Mouse (Mus musculus): ENCODE results near the gene Cfap57. TPM values are rescaled to one million over a fixed set of nuclear protein-coding genes. Genes with fewer than 3 reads are reported as not detected.
"Not testable (repeated sequence)": the region's sequence is repeated elsewhere in the genome, so short reads cannot be mapped to it uniquely, and the experiment has no call there.

Gene Cfap57
- polyA plus RNA-seq, 1 experiment from 2014 or later: 1.5 TPM

- no peak for ATAC-seq (replicated peaks; ENCODE audit: insufficient number of reproducible peaks, low FRiP score, low TSS enrichment)
- H3K36me3 ChIP-seq (ENCODE audit: control insufficient read depth, insufficient read depth, low read length): no peaks in the 10 kb centered on the region
- peaks cover 4% of the 10 kb centered on the region; the same call in 1 of the 2 replicates for H3K27me3 ChIP-seq (ENCODE audit: control insufficient read depth, insufficient read depth, low read length)
- no peak overlapping the region for H3K4me3 ChIP-seq (ENCODE audit: low read depth, low read length)
- 76% methylated on average over 7 of the region's 7 CpGs for WGBS (ENCODE audit: insufficient replicate concordance)
- no peaks in the 10 kb centered on the region for H3K9me3 ChIP-seq (replicated peaks; ENCODE audit: control insufficient read depth, low read length)
- H3K4me1 ChIP-seq (ENCODE audit: control insufficient read depth, insufficient read depth, low read length): no peaks in the 10 kb centered on the region
- no peak overlapping the region for H3K9ac ChIP-seq (ENCODE audit: low read depth, low read length)
- H3K27ac ChIP-seq (ENCODE audit: low read depth, low read length): no peak overlapping the region
- H3K4me2 ChIP-seq: no peak overlapping the region
Observed at GRCm38 (mm10) chr4:118522248-118522647, 98.3 kb downstream of the Cfap57 start.

GRCm38 (mm10) chr4:118518208-118518607 lies 102.4 kb downstream of the Cfap57 start:
- ATAC-seq (replicated peaks; ENCODE audit: insufficient number of reproducible peaks, low FRiP score, low TSS enrichment): no peak
- no peak overlapping the region for H3K27ac ChIP-seq (ENCODE audit: low read depth, low read length)
- no peak overlapping the region for H3K9ac ChIP-seq (ENCODE audit: low read depth, low read length)
- H3K9me3 ChIP-seq (replicated peaks; ENCODE audit: control insufficient read depth, low read length): no peaks in the 10 kb centered on the region
- WGBS (ENCODE audit: insufficient replicate concordance): 52% methylated on average over 5 of the region's 5 CpGs
- no peak overlapping the region for H3K4me2 ChIP-seq
- H3K4me3 ChIP-seq (ENCODE audit: low read depth, low read length): no peak overlapping the region
- H3K36me3 ChIP-seq (ENCODE audit: control insufficient read depth, insufficient read depth, low read length): no peaks in the 10 kb centered on the region
- no peaks in the 10 kb centered on the region for H3K27me3 ChIP-seq (ENCODE audit: control insufficient read depth, insufficient read depth, low read length)
- H3K4me1 ChIP-seq (ENCODE audit: control insufficient read depth, insufficient read depth, low read length): peaks cover 10% of the 10 kb centered on the region

GRCm38 (mm10) chr4:118517497-118518146 lies 103.0 kb downstream of the Cfap57 start:
- WGBS (ENCODE audit: insufficient replicate concordance): 35% methylated on average over 16 of the region's 16 CpGs
- peaks cover 10% of the 10 kb centered on the region for H3K4me1 ChIP-seq (ENCODE audit: control insufficient read depth, insufficient read depth, low read length)
- H3K27ac ChIP-seq (ENCODE audit: low read depth, low read length): no peak overlapping the region
- H3K9ac ChIP-seq (ENCODE audit: low read depth, low read length): no peak overlapping the region
- H3K4me2 ChIP-seq: peak overlapping the region; percentile 51; the same call in 1 of the 2 replicates
- no peaks in the 10 kb centered on the region for H3K36me3 ChIP-seq (ENCODE audit: control insufficient read depth, insufficient read depth, low read length)
- ATAC-seq (replicated peaks; ENCODE audit: insufficient number of reproducible peaks, low FRiP score, low TSS enrichment): no peak
- no peak overlapping the region for H3K4me3 ChIP-seq (ENCODE audit: low read depth, low read length)
- H3K9me3 ChIP-seq (replicated peaks; ENCODE audit: control insufficient read depth, low read length): no peaks in the 10 kb centered on the region
- H3K27me3 ChIP-seq (ENCODE audit: control insufficient read depth, insufficient read depth, low read length): no peaks in the 10 kb centered on the region

GRCm38 (mm10) chr4:118516699-118517496 lies 103.7 kb downstream of the Cfap57 start:
- Histone ChIP-seq H3K27me3 (ENCODE audit: control insufficient read depth, insufficient read depth, low read length) (no peaks in the 10 kb centered on the region), H3K4me2 (peak overlapping the region; percentile 51), H3K9ac (ENCODE audit: low read depth, low read length) (peak overlapping the region; percentile 3; the same call in 1 of the 2 replicates), H3K27ac (ENCODE audit: low read depth, low read length) (no peak overlapping the region), H3K4me3 (ENCODE audit: low read depth, low read length) (peak overlapping the region; percentile 2; the same call in 1 of the 2 replicates), H3K9me3 (replicated peaks; ENCODE audit: control insufficient read depth, low read length) (no peaks in the 10 kb centered on the region), H3K36me3 (ENCODE audit: control insufficient read depth, insufficient read depth, low read length) (no peaks in the 10 kb centered on the region), H3K4me1 (ENCODE audit: control insufficient read depth, insufficient read depth, low read length) (peaks cover 10% of the 10 kb centered on the region)
- 0 out of 2 replicates have a peak, but pooled peaks have one; percentile 18 for ATAC-seq (replicated peaks; ENCODE audit: insufficient number of reproducible peaks, low FRiP score, low TSS enrichment)
- 2% methylated on average over 20 of the region's 20 CpGs for WGBS (ENCODE audit: insufficient replicate concordance)

- 18% methylated on average over 6 of the region's 6 CpGs for WGBS (ENCODE audit: insufficient replicate concordance)
- H3K4me2 ChIP-seq: no peak overlapping the region
- no peak overlapping the region for H3K9ac ChIP-seq (ENCODE audit: low read depth, low read length)
- no peaks in the 10 kb centered on the region for H3K9me3 ChIP-seq (replicated peaks; ENCODE audit: control insufficient read depth, low read length)
- no peaks in the 10 kb centered on the region for H3K27me3 ChIP-seq (ENCODE audit: control insufficient read depth, insufficient read depth, low read length)
- no peak overlapping the region for H3K4me3 ChIP-seq (ENCODE audit: low read depth, low read length)
- no peaks in the 10 kb centered on the region for H3K36me3 ChIP-seq (ENCODE audit: control insufficient read depth, insufficient read depth, low read length)
- ATAC-seq (replicated peaks; ENCODE audit: insufficient number of reproducible peaks, low FRiP score, low TSS enrichment): no peak
- H3K4me1 ChIP-seq (ENCODE audit: control insufficient read depth, insufficient read depth, low read length): no peaks in the 10 kb centered on the region
- no peak overlapping the region for H3K27ac ChIP-seq (ENCODE audit: low read depth, low read length)
Observed at GRCm38 (mm10) chr4:118509050-118509449, 111.5 kb downstream of the Cfap57 start.

- H3K27me3 ChIP-seq (ENCODE audit: control insufficient read depth, insufficient read depth, low read length); H3K36me3 ChIP-seq (ENCODE audit: control insufficient read depth, insufficient read depth, low read length); H3K4me2 ChIP-seq; ATAC-seq (replicated peaks; ENCODE audit: insufficient number of reproducible peaks, low FRiP score, low TSS enrichment); H3K27ac ChIP-seq (ENCODE audit: low read depth, low read length); H3K9ac ChIP-seq (ENCODE audit: low read depth, low read length); H3K4me1 ChIP-seq (ENCODE audit: control insufficient read depth, insufficient read depth, low read length); H3K9me3 ChIP-seq (replicated peaks; ENCODE audit: control insufficient read depth, low read length); H3K4me3 ChIP-seq (ENCODE audit: low read depth, low read length): not testable (repeated sequence)
- WGBS (ENCODE audit: insufficient replicate concordance): 86% methylated on average over 1 of the region's 1 CpGs
Observed at GRCm38 (mm10) chr4:118507171-118507570, 113.4 kb downstream of the Cfap57 start.

GRCm38 (mm10) chr4:118505551-118505950 lies 115.0 kb downstream of the Cfap57 start:
- Histone ChIP-seq H3K4me1 (ENCODE audit: control insufficient read depth, insufficient read depth, low read length) (no peaks in the 10 kb centered on the region), H3K9ac (ENCODE audit: low read depth, low read length) (no peak overlapping the region), H3K27me3 (ENCODE audit: control insufficient read depth, insufficient read depth, low read length) (no peaks in the 10 kb centered on the region), H3K27ac (ENCODE audit: low read depth, low read length) (no peak overlapping the region), H3K4me3 (ENCODE audit: low read depth, low read length) (no peak overlapping the region), H3K36me3 (ENCODE audit: control insufficient read depth, insufficient read depth, low read length) (no peaks in the 10 kb centered on the region), H3K9me3 (replicated peaks; ENCODE audit: control insufficient read depth, low read length) (no peaks in the 10 kb centered on the region), H3K4me2 (no peak overlapping the region)
- no peak for ATAC-seq (replicated peaks; ENCODE audit: insufficient number of reproducible peaks, low FRiP score, low TSS enrichment)
- 69% methylated on average over 3 of the region's 3 CpGs for WGBS (ENCODE audit: insufficient replicate concordance)

All from heart, embryonic 11.5 days (tissue).